Mouse (Mus musculus): ENCODE data around the gene Fam187b. TPM values are rescaled to one million over a fixed set of nuclear protein-coding genes. Genes with fewer than 3 reads are reported as not detected.

Gene Fam187b
- polyA plus RNA-seq, 1 experiment, result 0.63 TPM

- Histone ChIP-seq H3K4me1 (ENCODE audit: control insufficient read depth, insufficient read depth, insufficient read length) (peaks cover 19% of the 10 kb centered on the region; the same call in 1 of the 2 replicates), H3K27me3 (ENCODE audit: control insufficient read depth, insufficient read depth, low read length) (no peaks in the 10 kb centered on the region), H3K4me3 (ENCODE audit: extremely low read depth, insufficient read depth, insufficient read length) (no peak overlapping the region), H3K36me3 (ENCODE audit: control insufficient read depth, insufficient read depth, low read length) (peaks cover 5% of the 10 kb centered on the region; the same call in 1 of the 2 replicates), H3K27ac (ENCODE audit: insufficient read depth, low read length) (peak overlapping the region; percentile 91)
- peak in 1 of 2 experiments; percentile 58 for DNase-seq (ENCODE audit: low read depth in 1 of 2, low spot score in 2 of 2)
- 60% methylated on average over 11 of the region's 11 CpGs for WGBS
- 0 out of 2 replicates have a peak, but pooled peaks have one; percentile 39 for TF ChIP-seq CTCF (IDR thresholded peaks at IDR 0.05; ENCODE audit: extremely low read depth, insufficient read depth, insufficient read length, insufficient replicate concordance)
- TF ChIP-seq POLR2A (IDR thresholded peaks at IDR 0.05; ENCODE audit: low read depth, low read length), result no peak
Measured at GRCm38 (mm10) chr7:31034789-31035188, 61.2 kb downstream of the Fam187b start.

DNA sequence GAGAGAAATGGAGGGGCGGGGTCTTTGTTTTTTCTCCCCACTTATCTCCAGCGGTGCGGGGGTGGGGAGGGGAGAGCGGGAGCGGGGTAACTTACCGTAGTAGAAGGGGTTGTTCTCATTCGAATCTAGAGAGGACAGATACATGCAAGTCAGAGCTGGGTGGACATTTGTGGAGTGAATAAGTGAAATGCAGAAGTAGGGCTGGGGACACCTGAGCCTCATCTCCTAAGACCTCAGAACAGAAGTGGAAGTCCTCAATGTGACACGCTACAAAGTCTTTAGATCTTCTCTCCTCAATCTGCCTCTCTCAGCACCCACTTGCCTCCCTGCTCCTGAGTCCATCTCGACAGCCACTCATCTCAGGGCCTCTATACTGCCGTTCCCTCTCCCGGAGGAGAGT is 61.7 kb downstream of the Fam187b start:
- no peak overlapping the region for H3K4me3 ChIP-seq (ENCODE audit: extremely low read depth, insufficient read depth, insufficient read length)
- H3K27ac ChIP-seq (ENCODE audit: insufficient read depth, low read length), result peak overlapping the region; percentile 56
- no peaks in the 10 kb centered on the region for H3K27me3 ChIP-seq (ENCODE audit: control insufficient read depth, insufficient read depth, low read length)
- H3K36me3 ChIP-seq (ENCODE audit: control insufficient read depth, insufficient read depth, low read length), result peaks cover 5% of the 10 kb centered on the region; the same call in 1 of the 2 replicates
- TF ChIP-seq POLR2A (IDR thresholded peaks at IDR 0.05; ENCODE audit: low read depth, low read length), result no peak
- TF ChIP-seq CTCF (IDR thresholded peaks at IDR 0.05; ENCODE audit: extremely low read depth, insufficient read depth, insufficient read length, insufficient replicate concordance), result no peak
- peaks cover 21% of the 10 kb centered on the region; the same call in 1 of the 2 replicates for H3K4me1 ChIP-seq (ENCODE audit: control insufficient read depth, insufficient read depth, insufficient read length)
- WGBS, result 82% methylated on average over 11 of the region's 11 CpGs
- DNase-seq (ENCODE audit: low read depth in 1 of 2, low spot score in 2 of 2), result no peak

GRCm38 (mm10) chr7:31036917-31037316 is 63.3 kb downstream of the Fam187b start:
- TF ChIP-seq CTCF (IDR thresholded peaks at IDR 0.05; ENCODE audit: extremely low read depth, insufficient read depth, insufficient read length, insufficient replicate concordance) (no peak), POLR2A (IDR thresholded peaks at IDR 0.05; ENCODE audit: low read depth, low read length) (no peak)
- peaks cover 5% of the 10 kb centered on the region; the same call in 1 of the 2 replicates for H3K36me3 ChIP-seq (ENCODE audit: control insufficient read depth, insufficient read depth, low read length)
- WGBS, result 47% methylated on average over 7 of the region's 7 CpGs
- H3K27ac ChIP-seq (ENCODE audit: insufficient read depth, low read length), result peak overlapping the region; percentile 4
- peaks cover 23% of the 10 kb centered on the region; the same call in 1 of the 2 replicates for H3K4me1 ChIP-seq (ENCODE audit: control insufficient read depth, insufficient read depth, insufficient read length)
- no peaks in the 10 kb centered on the region for H3K27me3 ChIP-seq (ENCODE audit: control insufficient read depth, insufficient read depth, low read length)
- no peak overlapping the region for H3K4me3 ChIP-seq (ENCODE audit: extremely low read depth, insufficient read depth, insufficient read length)
- DNase-seq (ENCODE audit: low read depth in 1 of 2, low spot score in 2 of 2), result no peak

- 7% methylated on average over 2 of the region's 2 CpGs for whole genome bisulfite sequencing
- H3K4me1 ChIP-seq (ENCODE audit: control insufficient read depth, insufficient read depth, insufficient read length), result peaks cover 27% of the 10 kb centered on the region
- peak overlapping the region; percentile 22 for H3K27ac ChIP-seq (ENCODE audit: insufficient read depth, low read length)
- peaks cover 5% of the 10 kb centered on the region; the same call in 1 of the 2 replicates for H3K36me3 ChIP-seq (ENCODE audit: control insufficient read depth, insufficient read depth, low read length)
- TF ChIP-seq POLR2A (IDR thresholded peaks at IDR 0.05; ENCODE audit: low read depth, low read length) (no peak), CTCF (IDR thresholded peaks at IDR 0.05; ENCODE audit: extremely low read depth, insufficient read depth, insufficient read length, insufficient replicate concordance) (no peak)
- H3K27me3 ChIP-seq (ENCODE audit: control insufficient read depth, insufficient read depth, low read length), result no peaks in the 10 kb centered on the region
- DNase-seq (ENCODE audit: low read depth in 1 of 2, low spot score in 2 of 2), result no peak
- H3K4me3 ChIP-seq (ENCODE audit: extremely low read depth, insufficient read depth, insufficient read length), result no peak overlapping the region
Measured at GRCm38 (mm10) chr7:31037675-31038074, 64.1 kb downstream of the Fam187b start.

- peaks cover 28% of the 10 kb centered on the region for H3K4me1 ChIP-seq (ENCODE audit: control insufficient read depth, insufficient read depth, insufficient read length)
- TF ChIP-seq POLR2A (IDR thresholded peaks at IDR 0.05; ENCODE audit: low read depth, low read length) (no peak), CTCF (IDR thresholded peaks at IDR 0.05; ENCODE audit: extremely low read depth, insufficient read depth, insufficient read length, insufficient replicate concordance) (no peak)
Measured at GRCm38 (mm10) chr7:31039011-31039410, 65.4 kb downstream of the Fam187b start.

More at GRCm38 (mm10) chr7:31039011-31039410, 65.4 kb downstream of the Fam187b start:
- Histone ChIP-seq H3K4me3 (ENCODE audit: extremely low read depth, insufficient read depth, insufficient read length) (no peak overlapping the region), H3K36me3 (ENCODE audit: control insufficient read depth, insufficient read depth, low read length) (peaks cover 5% of the 10 kb centered on the region; the same call in 1 of the 2 replicates), H3K27me3 (ENCODE audit: control insufficient read depth, insufficient read depth, low read length) (no peaks in the 10 kb centered on the region), H3K27ac (ENCODE audit: insufficient read depth, low read length) (peak overlapping the region; percentile 6; the same call in 1 of the 2 replicates)
- DNase-seq (ENCODE audit: low read depth in 1 of 2, low spot score in 2 of 2), result no peak
- 74% methylated on average over 4 of the region's 4 CpGs for WGBS

Other genes starting within 250 kb of the Fam187b start
- 103 and 107 TPM in 2 replicates for gene Tmem147, start 244.2 kb upstream of the Fam187b start, polyA plus RNA-seq (2012; rRNA removed)
- gene Gapdhs, start 230.1 kb upstream of the Fam187b start, polyA plus RNA-seq (2012; rRNA removed), result 0.12 TPM in 1 of 2 replicates, not detected in the other
- 0.47 and 0.97 TPM in 2 replicates for gene Sbsn, start 222.3 kb upstream of the Fam187b start, polyA plus RNA-seq (2012; rRNA removed)
- 1.1 and 1.5 TPM in 2 replicates for gene Dmkn, start 210.0 kb upstream of the Fam187b start, polyA plus RNA-seq (2012; rRNA removed)
- not detected in 2 replicates for gene Krtdap, start 185.9 kb upstream of the Fam187b start, polyA plus RNA-seq (2012; rRNA removed)
- 19.2 and 38.6 TPM in 2 replicates for gene Ffar2, start 150.0 kb upstream of the Fam187b start, polyA plus RNA-seq (2012; rRNA removed)
- gene Ffar3, start 117.6 kb upstream of the Fam187b start, polyA plus RNA-seq (2012; rRNA removed), result 0.59 and 0.84 TPM in 2 replicates
- gene Ffar1, start 112.2 kb upstream of the Fam187b start, polyA plus RNA-seq (2012; rRNA removed), result 17.0 and 20.1 TPM in 2 replicates
- gene Cd22, start 93.4 kb upstream of the Fam187b start, polyA plus RNA-seq (2012; rRNA removed), result 269 and 316 TPM in 2 replicates
- 3.5 TPM in 2 replicates for gene Mag, start 58.9 kb upstream of the Fam187b start, polyA plus RNA-seq (2012; rRNA removed)
- 15.6 and 18.2 TPM in 2 replicates for gene Hamp2, start 49.1 kb upstream of the Fam187b start, polyA plus RNA-seq (2012; rRNA removed)
- gene Hamp, start 29.8 kb upstream of the Fam187b start, polyA plus RNA-seq (2012; rRNA removed), result 0.82 TPM in 1 of 2 replicates, not detected in the other
- 151 and 196 TPM in 2 replicates for gene Usf2, start 17.0 kb upstream of the Fam187b start, polyA plus RNA-seq (2012; rRNA removed)
- 7.5 and 9.4 TPM in 2 replicates for gene Lsr, start 326 bp upstream of the Fam187b start, polyA plus RNA-seq (2012; rRNA removed)
- 168 and 181 TPM in 2 replicates for gene Fxyd5, start 68.7 kb downstream of the Fam187b start, polyA plus RNA-seq (2012; rRNA removed)
- 1.1 and 1.2 TPM in 2 replicates for gene Fxyd7, start 77.7 kb downstream of the Fam187b start, polyA plus RNA-seq (2012; rRNA removed)
- 60.6 and 67.6 TPM in 2 replicates for gene Fxyd1, start 83.4 kb downstream of the Fam187b start, polyA plus RNA-seq (2012; rRNA removed)
- gene Lgi4, start 85.6 kb downstream of the Fam187b start, polyA plus RNA-seq (2012; rRNA removed), result 0.92 and 1.0 TPM in 2 replicates
- gene Fxyd3, start 102.9 kb downstream of the Fam187b start, polyA plus RNA-seq (2012; rRNA removed), result 0.94 and 1.8 TPM in 2 replicates
- gene Hpn, start 141.5 kb downstream of the Fam187b start, polyA plus RNA-seq (2012; rRNA removed), result 22.1 and 26.8 TPM in 2 replicates
- 41.6 and 48.4 TPM in 2 replicates for gene Scn1b, start 153.2 kb downstream of the Fam187b start, polyA plus RNA-seq (2012; rRNA removed)
- gene Gramd1a, start 182.1 kb downstream of the Fam187b start, polyA plus RNA-seq (2012; rRNA removed), result 325 and 338 TPM in 2 replicates

All from spleen, adult 2 months (tissue).